Mouse (Mus musculus): Measurements from ENCODE around the gene Smarca5.

Smarca5 gene

DNA sequence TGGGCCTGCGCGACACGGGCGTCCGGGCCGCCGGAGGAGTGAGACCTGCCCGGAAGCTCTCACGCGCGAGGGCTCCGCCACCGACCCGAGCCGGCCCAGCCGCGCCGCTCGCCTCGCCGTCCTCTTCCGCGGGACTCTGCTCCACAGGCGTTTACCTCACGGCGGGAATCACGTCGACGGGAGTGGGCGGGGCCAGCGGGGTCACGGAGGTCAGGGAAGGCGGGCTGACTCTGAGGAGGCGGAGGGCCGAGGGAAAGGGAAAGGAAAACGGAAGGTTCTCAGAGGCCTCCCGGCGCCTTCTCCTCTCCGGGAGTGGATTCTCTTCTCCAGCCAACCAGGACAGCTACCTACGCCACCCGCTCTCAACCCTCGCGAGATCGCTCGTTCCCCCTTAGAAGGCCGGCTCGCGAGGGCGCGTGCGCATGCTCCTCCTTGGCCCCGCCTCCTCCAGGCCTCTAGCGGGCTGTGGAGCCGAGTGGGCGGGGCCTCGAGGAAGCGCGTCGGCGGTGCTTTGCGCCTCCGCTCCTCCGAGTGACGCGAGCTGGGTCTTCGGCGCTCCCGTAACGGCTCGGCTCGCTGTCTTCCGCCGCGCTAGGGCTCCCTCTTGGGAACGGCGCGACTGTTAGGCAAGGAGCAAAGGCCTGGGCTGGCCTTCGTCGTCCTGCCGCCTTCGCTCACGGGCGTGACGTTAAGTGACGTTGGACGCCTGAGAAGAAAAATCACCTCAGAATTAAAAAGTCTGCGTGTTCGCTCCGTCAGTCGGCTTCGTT lies at the start of gene Smarca5:
Gene Smarca5, minus strand, starts transcription at position 343 of the 770 bp plus-strand sequence.
- peak; percentile 97 for DNase-seq

DNA sequence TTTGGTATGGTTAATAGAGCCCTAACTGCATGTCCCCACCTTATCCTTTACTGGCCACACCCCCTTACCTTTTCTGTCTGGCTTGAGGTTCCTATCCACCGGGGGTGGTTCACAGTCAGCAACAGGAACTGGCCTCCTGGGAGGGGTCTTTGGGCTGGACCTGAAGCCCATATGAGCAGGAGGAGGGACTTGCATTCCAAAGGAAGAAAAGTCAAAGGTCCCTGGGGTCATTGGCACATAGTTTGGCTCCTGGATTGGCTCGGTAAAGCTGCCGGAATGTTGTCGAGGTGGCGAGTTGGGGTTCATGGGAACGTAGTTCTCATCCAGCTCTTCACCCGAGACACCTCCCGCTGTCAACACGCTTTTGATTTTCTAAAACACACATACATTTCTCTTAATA lies 45.3 kb upstream of the Smarca5 start:
- no peak for DNase-seq

DNA sequence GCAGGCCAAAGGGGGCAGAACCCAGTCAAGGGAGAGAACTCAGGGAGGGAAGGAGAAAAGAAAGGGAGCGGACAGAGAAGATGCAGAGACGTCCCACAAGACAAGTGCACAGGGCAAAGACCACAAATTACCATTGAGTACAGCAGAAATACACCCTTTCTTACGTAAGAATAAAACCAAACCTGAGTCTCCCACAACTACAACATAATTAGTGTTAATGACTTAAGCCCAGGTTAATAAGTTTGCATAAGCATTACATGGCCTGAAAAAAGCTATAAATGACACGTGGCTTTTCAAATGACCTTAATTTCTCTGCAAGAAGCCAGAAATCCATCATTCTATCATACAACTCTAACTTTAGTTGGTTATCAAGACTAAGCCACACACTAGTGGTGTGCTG lies 44.0 kb upstream of the Smarca5 start:
- DNase-seq, result no peak

DNA sequence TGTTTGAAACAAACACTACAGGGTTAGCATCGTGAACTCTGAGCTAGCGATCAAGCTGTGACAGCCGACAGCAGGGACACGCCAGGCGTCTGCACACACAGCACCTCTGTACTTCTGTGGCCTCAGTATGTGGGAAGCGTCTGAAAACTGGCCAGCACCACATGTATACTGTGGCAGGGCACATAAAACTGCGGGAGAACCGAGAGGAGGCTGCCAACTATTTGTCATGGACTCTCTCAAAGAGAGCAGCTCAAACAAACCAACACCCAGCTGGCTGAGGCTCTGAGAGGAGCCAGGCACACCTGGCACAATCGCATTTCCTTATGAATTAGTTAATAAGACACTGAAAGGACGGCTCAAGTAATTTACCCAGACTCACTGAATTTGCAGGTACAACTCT lies 42.0 kb upstream of the Smarca5 start:
- peak; percentile 34 for DNase-seq

DNA sequence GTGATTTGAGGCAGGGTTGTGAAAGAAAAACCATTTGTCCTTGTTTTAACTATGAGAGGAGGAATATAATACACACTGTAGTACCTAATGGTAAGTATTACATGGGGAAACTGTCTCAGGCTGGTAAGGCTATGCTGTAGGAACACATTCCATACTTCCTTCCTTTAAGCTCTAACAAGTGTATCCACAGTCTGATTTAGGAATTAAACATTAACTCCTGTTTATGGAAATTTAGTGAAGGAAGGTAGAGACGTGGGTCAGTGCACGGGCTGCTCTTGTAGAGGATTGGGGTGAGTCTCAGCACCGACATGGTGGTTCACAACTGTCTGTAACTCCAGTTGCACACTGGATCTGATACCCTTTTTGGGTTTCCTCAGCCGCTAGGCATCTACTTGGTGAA lies 41.0 kb upstream of the Smarca5 start:
- no peak for DNase-seq

DNA sequence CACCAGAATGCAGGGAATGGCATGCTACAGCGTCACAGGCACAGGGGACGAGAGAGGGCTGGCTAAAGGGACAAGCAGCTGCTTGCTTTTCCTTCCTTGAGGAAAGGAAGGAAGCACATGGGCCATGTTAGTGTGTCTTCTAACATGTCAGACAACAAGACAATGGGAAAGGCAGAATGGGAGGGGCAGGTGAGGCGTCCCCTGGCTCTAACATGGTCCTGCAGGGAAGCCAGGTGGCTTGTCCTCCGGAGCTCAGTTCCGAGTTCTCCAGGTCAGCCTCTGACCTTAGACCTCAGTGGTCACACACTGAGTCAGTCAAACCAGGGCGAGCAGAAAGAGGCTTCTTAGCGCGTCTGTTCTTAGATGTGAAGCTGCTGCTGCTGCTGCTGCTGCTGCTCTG lies 37.1 kb upstream of the Smarca5 start:
- DNase-seq, result peak; percentile 15

DNA sequence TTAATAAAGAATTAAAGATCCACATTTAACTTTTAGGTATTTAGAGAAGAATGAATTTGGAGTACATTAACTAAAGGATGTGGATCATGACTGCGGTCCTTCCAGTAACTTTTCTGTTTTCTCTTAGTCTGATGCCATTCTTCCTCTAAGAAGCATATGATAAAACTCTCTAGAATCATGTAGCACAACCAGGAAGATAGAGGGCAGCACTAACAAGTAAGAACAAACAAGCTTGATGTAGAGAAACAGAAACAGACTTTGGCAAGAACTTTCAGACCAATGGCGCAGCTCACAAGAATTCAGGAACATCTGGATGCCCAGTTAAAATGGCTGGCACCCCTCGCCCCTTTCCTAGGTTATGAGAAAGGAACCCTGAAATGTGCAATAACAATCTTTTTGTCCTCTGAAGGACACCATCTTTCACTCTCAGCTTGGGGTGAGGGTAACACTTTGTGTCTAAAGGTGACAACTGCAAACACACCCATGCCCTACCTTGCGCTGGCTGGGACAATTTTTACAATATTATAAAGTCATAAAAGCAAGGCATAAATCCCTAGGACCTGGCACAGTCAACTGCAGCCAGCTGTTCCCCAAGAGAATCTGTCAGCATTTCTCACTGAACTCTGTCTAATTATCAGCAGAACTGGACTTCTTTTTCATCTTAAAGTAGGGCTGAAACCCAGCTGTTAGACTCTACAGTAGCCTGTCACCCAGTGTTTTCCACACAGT lies 33.6 kb upstream of the Smarca5 start:
- DNase-seq, result peak; percentile 58

DNA sequence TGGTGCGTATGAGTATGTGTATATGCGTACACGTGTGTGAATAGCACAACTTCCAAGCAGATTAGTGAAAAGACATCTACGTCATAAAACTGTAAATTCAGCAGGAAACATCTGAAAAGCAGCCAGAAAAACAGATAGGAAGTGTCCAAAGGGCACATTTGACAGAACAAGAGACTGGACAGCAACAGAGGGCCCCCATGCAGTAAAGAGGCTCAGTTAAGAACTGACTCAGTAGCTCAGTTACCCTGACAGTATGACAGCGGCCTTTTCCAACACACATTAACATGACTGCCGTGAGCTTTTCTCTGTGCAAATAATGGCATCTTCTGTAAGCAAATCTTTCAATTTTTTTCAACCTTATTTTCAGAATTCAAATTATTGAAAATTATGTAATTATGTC lies 29.2 kb upstream of the Smarca5 start:
- DNase-seq, result no peak

DNA sequence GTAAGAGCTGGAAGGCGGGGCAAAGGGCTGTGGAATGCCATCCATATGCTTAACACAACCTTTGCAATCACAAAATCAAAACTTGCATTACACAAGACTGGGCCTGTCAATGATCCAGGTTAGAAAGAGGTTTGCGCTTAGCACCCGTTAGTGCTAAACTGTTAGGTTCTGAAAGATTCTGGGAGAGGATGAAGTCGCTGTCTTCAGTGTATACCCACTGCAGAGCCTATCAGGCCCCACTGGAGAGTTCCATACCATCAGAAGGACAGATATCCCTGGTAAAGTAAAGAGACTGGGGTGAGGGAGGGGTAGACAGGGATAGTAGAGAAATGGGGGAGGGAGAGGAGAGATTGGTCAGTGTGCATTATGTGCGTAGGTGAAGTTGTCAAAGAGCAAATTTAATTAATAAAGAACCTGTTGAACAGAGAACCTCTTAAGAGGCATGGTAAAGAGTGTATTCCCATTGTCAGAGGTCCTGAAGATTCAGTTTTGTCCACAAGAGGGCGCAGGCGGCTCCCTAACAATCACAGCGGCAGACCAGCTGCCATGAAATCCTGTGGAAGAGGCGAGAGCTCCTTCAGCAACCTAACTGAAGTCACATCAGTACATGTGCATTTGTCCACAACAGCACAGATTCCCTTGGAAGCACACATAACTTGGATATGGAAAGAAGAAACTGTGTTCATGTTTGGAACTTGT lies 13.9 kb upstream of the Smarca5 start:
- peak; percentile 87 for DNase-seq

DNA sequence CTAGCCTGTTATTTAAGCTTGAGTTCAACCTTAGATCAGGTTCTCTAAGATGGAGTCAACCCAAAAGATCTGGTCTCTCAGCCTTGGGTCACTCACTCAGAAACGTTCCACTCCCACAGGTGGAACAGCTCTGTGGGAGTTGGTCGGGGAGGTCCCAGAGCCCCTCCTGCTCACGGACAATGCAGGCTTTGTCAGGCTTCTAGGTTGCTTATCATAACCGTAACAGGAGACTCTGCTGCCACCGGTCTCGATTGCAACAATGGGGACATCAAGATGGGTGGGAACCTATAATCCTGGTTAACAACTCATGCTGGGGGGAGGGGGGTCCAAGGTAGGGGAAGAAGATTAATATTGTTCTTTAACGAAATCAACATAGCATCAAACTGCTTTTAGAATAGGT lies 13.1 kb upstream of the Smarca5 start:
- DNase-seq, result no peak

DNA sequence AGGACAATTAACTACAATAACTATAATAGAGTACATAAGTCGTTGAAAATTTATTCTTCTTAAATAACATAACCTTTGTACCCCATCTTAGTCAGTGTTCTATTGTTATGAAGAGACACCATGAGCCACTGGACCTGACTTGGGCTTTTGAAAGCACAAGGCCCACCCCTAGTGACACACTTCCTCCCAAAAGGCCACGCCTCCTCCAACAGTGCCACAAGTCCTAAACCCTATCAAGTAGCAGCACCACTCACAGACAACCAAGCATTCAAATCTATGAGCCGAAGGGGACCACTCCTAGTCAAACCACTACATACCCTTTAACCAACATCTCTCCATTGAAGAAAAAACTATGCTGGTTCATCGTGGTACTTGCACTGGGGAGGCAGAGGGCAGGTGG lies 9.8 kb upstream of the Smarca5 start:
- no peak for DNase-seq

DNA sequence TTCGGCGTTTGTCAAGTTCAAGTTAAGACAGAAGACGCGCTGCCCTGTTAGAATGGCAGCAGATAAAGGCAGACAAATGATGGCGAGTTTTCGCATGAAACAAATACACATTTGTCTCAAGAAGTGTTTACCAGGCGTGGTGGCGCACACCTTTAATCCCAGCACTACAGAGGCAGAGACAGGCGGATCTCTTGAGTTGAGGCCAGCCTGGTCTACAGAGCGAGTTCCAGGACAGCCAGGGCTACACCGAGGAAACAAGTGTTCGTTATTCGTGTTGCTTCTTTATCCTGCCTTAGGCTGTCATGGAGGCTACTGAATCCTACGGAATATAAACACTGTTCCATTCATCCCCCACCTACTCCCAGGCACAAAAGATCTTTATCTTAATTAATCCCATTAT lies 635 bp upstream of the Smarca5 start:
- no peak for DNase-seq

DNA sequence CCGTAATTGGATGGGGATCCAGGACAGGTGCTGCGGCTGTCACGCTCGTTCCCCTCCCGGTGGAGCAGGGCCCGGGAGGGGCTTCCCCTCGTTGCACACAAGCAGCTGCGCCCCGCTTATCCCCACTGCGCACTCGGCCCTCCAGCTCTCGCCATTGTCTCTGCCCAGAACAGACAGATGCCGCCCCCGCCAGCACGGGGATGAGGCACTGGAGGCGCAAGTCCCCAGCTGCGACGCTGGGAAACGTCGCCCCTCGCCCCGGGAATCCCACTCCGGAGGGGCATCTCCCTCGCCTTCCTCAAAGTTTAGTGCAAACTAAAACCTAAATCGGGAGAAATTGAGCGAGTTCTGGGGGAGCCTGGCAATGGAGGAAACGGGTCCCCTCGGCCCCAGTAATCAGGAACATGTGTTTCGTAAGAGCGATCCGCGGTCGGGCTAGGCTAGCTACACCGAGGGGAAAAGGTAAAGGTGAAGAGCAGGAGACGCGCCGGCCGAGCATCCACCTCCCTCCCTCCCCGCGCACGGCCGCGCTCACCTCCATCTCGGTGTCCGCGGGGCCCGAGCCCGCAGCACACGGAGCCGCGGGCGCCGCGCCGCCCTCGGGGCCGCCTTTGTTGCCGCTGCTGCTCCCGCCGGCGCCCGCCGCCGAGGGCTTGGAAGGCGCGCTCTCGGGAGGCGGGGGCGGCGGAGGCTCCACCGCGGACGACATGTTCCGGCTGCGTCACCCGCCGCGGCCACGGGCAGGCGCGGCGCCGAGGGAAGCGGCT lies 726 bp downstream of the Smarca5 start:
- peak; percentile 47 for DNase-seq

DNA sequence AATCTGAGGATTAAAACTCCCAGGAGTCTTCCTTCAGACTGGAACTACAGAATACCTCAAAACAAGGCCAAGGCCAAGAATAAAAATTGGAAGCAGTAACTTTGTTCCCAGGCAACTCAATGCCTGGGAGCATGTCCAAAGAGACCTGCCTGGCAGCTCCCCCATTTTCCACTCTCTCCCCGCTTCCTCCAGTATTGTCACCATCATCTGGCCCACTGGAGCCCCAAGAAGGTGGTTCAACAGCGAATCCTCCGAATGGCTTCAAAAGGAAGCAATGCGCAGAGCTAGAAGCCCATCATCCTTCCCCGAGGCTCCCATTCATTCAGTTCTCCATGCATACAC lies 1.3 kb downstream of the Smarca5 start:
- DNase-seq, result peak; percentile 20

DNA sequence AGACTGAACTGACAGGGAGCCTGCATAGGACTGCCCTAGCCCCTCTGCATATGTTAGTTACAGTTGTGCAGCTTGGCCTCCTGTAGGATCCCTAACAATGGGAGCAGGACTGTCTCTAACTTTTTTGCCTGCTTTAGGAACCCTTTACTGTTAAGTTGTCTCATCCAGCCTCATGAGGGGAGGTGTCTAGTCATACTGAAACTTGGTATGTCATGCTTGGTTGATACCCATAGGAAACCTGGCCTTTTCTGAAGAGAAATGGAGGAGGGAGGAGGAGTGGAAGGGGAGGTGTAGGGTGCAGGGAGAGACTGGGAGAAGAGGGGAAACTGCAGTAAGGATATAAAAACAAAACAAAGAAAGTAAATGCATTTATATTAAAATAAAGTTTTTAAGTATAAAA lies 7.0 kb downstream of the Smarca5 start:
- no peak for DNase-seq

DNA sequence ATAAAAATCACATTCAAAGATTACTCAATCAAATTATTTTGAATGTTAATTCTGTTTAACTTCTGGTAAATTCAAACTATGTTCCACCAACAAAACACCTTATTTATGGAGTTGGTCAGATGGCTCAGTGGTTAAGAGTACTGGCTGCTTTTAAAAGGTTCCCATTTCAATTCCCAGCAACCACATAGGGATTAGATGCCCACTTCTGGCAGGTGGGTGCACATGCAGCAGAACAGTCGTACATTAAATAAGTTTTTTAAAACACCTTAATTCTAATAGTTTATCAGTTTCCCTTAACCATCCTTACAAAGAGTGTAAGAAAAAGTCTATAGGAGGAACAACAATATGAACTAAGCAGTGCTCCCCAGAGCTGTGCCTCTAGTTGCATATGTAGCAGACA lies 24.8 kb downstream of the Smarca5 start:
- peak; percentile 9 for DNase-seq

DNA sequence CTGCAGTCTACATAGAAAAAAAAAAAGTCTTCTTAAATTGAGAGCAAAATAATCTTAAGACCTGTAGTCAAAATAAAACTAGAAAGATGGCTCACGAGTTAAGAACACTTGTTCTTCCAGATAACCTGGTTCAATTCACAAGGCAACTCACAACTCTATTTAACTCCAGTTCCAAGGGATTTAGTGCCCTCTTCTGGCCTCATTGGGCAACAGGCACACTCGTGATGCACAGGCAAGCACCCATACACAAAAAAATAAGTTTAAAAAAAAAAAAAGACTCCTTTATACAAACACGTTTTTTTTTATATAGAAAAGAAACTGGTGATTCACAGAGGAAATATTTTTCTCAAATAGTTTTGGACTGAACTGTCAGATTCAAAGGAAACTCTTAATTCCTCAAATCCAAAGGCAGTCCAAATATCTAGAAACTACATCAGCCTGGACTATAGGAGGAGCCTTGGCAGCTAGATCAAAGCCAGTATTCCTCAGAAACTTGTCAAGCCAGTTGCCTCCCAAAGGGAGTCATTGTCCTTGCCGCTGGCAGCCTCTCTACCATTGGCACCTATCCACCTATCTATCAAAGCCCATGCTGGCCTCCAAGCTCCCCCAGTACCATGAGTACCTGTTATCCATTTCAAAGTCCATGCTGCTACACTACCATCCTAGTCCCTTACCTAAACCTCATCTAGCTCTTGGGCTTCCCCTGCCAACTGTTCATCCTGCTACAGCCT lies 28.5 kb downstream of the Smarca5 start:
- DNase-seq, result peak; percentile 9

DNA sequence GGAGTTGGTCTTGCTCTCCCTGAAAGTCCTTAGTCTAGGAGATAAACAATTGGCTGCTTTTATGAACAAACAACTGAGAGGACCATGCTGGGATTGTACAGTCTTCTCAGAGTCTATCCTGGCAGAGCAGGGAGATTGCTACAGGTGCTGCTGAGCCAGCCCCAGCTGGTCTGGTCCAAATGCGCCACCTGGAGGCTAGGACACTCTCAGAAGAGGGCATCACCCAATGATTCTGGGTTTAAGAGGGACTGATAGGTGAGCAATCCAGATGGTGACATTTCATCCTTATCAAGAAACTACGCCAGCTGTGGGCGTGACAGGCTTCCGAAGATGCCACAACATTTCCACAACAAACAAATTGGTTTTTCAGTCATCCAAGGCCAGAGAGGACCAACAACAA lies 51.2 kb downstream of the Smarca5 start:
- DNase-seq, result peak; percentile 65

DNA sequence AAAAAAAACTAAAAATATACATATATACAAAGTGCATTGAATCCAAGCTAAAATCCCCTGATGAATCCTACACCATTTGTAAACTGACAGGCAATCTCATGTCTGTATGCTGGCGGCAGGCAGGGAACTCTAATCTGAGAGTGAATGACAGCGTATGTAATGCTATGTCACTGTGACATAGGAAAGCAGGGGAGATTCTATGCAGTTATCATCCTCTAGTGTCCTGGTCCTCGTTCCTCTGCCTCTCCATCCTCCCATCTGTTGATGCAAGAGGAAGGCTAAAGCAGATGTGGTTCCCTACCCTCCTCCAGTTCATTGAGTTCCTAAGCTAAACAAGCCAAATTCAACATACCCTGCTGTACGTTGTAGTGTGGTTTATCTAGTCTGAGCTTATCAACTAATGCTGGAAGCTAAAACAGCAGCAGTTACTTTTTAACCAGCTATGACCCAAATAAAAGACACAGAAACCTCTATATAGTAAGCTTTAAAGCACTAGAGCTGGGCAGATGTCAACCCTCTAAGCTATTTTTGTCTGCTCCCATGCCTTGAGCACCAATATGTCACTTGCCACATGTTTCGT lies 55.5 kb downstream of the Smarca5 start:
- no peak for DNase-seq

DNA sequence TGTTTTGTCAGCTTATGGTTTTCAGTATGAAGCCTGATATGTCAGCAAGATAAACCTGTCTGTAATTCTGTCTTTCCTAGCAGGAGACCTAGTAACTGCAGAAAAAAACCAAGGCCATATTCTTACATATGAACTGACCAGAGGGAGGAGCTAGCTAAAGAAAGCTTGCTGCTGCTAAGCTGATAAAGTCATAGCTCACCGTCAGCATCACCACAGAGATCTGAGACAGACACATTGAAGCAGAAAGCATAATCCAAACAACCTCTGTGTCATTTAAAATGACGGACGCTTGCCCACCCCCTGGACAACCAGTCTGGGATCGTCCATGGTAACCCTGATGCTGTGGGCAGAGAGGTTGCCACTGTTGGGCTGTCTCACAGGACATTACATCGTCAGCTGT lies 56.7 kb downstream of the Smarca5 start:
- no peak for DNase-seq

DNA sequence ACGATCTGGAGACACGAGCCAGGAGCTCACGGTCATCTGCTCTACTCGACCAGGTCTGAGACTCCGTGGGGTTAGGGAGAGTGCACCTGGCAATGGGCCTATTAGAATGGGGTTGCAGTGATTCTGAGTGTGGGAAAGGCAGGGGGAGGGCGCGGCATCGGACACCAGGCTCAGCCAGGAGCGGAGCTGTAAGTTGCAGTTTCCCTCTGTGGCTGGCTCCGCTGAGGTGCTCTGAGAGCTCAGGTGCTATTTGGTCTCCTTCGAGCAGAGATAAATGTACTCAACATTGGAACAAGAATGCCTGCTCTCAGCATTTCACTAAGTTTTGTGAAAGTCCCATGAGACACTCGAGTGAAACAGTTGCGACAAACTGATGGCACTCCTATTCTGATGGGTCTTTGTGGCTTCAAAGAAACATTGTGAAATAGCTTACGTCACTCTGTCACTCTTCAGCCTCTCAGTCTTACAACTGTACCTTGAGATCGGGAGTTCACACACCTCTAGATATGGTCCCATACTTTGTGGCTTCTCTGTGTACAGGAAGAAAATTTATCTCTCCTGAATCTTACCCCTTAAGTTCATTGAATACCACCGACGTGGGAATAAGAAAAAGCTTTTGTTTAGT lies 69.9 kb downstream of the Smarca5 start:
- DNase-seq, result peak; percentile 8

DNA sequence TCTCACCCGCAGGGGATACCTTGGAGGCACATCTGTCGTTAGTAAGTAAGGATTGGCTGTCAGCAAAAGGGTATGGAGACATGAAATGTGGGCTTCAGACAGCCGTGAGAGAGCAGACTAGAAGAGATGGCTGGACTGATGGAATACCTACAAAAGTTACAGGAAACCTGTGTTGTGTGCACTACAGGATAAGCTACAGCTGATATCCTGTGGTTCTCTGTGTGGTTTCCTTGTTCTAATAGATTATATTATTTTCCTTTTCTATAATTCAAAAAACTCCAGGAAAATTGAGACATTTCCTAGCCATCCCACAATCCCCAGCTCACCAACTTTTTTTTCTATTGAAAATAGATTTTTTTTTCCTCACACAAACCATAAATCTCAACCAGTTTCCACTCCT lies 75.8 kb downstream of the Smarca5 start:
- no peak for DNase-seq
